Mouse (Mus musculus): ENCODE data around the gene Dcp1b. TPM values are rescaled to one million over a fixed set of nuclear protein-coding genes. Genes with fewer than 3 reads are reported as not detected.

The Dcp1b gene
- total RNA-seq, 1 experiment, result 2.5 TPM

DNA sequence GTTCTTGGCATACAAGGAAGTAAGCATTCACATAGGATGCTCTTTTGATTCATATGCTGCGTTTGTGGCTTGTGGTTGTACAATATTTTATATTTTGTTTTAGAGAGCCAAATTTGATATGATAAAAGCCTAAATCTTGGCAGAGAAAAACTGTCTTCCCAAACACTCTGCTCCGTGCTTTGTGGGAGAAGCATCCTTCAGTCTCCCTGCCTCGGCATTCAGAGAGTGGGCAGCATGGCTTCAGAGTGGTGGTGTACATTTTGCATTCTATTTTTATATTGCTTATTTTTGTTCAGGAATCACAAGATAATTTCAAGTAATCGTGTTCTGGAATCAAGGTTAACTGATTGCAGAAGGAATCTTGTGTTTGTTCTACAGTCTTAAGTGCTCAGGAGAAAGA lies 16.4 kb downstream of the Dcp1b start:
- in situ Hi-C loops (cut with MboI; ENCODE audit: low sequenced_read_pairs in 2 of 2, unreplicated experiment in 2 of 2), result no loop called here
- Histone ChIP-seq H3K9me3 (ENCODE audit: control insufficient read depth, insufficient read depth, low read depth, low read length) (no peaks in the 10 kb centered on the region), H3K27ac (ENCODE audit: insufficient read depth, low read depth, low read length, poor library complexity, severe bottlenecking) (no peak overlapping the region), H3K4me3 (ENCODE audit: insufficient read depth in 1 of 2, low read depth in 1 of 2, low read length in 2 of 2, poor library complexity in 1 of 2, severe bottlenecking in 1 of 2) (no peak overlapping the region), H3K9ac (ENCODE audit: insufficient read depth, low read depth, low read length, poor library complexity, severe bottlenecking) (no peak overlapping the region), H3K36me3 (ENCODE audit: control insufficient read depth, insufficient read depth, low read length, poor library complexity, severe bottlenecking) (peaks cover 8% of the 10 kb centered on the region; the same call in 1 of the 2 replicates), H3K4me1 (ENCODE audit: control insufficient read depth in 2 of 2, insufficient read depth in 2 of 2, low read length in 2 of 2, poor library complexity in 1 of 2) (0 out of 4 replicates have a peak, but pooled peaks cover 0 to 3% of the 10 kb centered on the region in 2 experiments)
- DNase-seq (ENCODE audit: low read depth, low spot score), result no peak
- TF ChIP-seq HCFC1 (IDR thresholded peaks at IDR 0.05; ENCODE audit: borderline replicate concordance, insufficient read depth, low read length) (no peak), MAFK (IDR thresholded peaks at IDR 0.05; ENCODE audit: insufficient read depth, low read depth, low read length) (no peak), ZNF384 (IDR thresholded peaks at IDR 0.05; ENCODE audit: low read depth, low read length) (no peak), ZC3H11A (IDR thresholded peaks at IDR 0.05; ENCODE audit: borderline replicate concordance, low read depth, low read length) (no peak), CHD2 (IDR thresholded peaks at IDR 0.05; ENCODE audit: low read depth, low read length) (no peak)

DNA sequence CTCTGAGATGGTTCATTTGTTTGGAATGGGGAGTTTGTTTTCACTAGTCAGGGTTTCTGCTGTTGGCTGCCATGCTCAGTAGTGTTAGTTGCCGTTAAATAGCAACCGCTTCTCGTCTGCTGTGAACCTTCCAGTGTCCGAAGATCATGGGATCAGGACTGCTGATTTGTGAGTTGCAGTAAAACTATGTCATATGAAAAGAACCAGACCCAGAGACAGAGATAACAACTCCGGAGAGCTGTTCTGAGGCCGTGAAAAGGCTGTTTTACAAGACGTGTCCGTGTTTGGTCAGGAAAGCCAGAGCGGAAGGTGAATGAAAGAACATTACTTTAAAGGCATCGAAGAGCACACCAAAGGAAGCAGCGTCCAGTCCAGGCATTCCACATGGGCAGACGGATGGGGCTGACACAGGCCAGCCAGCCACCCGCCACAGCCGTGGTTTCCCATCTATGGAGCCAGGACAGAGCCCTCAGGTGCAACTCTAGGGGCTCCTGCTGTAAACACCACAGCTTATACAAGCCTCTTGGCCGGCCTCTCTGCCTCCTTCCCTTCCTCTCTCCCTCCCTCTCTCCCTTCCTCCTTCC lies 18.6 kb downstream of the Dcp1b start:
- Histone ChIP-seq H3K4me1 (ENCODE audit: control insufficient read depth in 2 of 2, insufficient read depth in 2 of 2, low read length in 2 of 2, poor library complexity in 1 of 2) (peaks cover 0 to 3% of the 10 kb centered on the region in 2 experiments; a peak in 1 of 4 replicates), H3K9me3 (ENCODE audit: control insufficient read depth, insufficient read depth, low read depth, low read length) (no peaks in the 10 kb centered on the region), H3K4me3 (ENCODE audit: insufficient read depth in 1 of 2, low read depth in 1 of 2, low read length in 2 of 2, poor library complexity in 1 of 2, severe bottlenecking in 1 of 2) (no peak overlapping the region), H3K9ac (ENCODE audit: insufficient read depth, low read depth, low read length, poor library complexity, severe bottlenecking) (no peak overlapping the region), H3K27ac (ENCODE audit: insufficient read depth, low read depth, low read length, poor library complexity, severe bottlenecking) (no peak overlapping the region), H3K36me3 (ENCODE audit: control insufficient read depth, insufficient read depth, low read length, poor library complexity, severe bottlenecking) (peaks cover 8% of the 10 kb centered on the region; the same call in 1 of the 2 replicates)
- in situ Hi-C loops (cut with MboI; ENCODE audit: low sequenced_read_pairs in 2 of 2, unreplicated experiment in 2 of 2), result no loop called here
- DNase-seq (ENCODE audit: low read depth, low spot score), result no peak
- TF ChIP-seq HCFC1 (IDR thresholded peaks at IDR 0.05; ENCODE audit: borderline replicate concordance, insufficient read depth, low read length), result no peak
- TF ChIP-seq ZC3H11A (IDR thresholded peaks at IDR 0.05; ENCODE audit: borderline replicate concordance, low read depth, low read length), result no peak
- TF ChIP-seq MAFK (IDR thresholded peaks at IDR 0.05; ENCODE audit: insufficient read depth, low read depth, low read length), result no peak
- no peak for TF ChIP-seq CHD2 (IDR thresholded peaks at IDR 0.05; ENCODE audit: low read depth, low read length)
- TF ChIP-seq ZNF384 (IDR thresholded peaks at IDR 0.05; ENCODE audit: low read depth, low read length), result no peak

DNA sequence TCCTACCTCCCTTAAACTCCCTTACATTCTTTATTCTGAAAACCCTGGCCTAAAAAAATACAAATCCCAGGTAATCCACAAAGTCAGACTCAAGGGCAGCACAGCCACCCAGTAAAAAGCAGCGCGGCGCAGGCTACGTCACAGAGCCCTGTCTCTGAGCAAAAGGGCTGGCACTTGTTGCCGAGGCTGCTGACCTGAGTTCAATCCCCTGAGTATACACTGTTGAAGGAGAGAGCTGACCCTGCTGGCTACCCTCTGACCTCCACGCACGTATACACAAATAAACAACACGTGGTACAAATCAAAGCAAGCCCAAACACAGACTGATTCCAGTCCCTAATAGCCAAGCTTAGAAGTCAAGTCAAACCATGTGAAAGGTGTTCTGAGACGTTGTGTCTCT lies 19.1 kb downstream of the Dcp1b start:
- Histone ChIP-seq H3K9me3 (ENCODE audit: control insufficient read depth, insufficient read depth, low read depth, low read length) (no peaks in the 10 kb centered on the region), H3K36me3 (ENCODE audit: control insufficient read depth, insufficient read depth, low read length, poor library complexity, severe bottlenecking) (peaks cover 8% of the 10 kb centered on the region; the same call in 1 of the 2 replicates), H3K27ac (ENCODE audit: insufficient read depth, low read depth, low read length, poor library complexity, severe bottlenecking) (no peak overlapping the region), H3K4me1 (ENCODE audit: control insufficient read depth in 2 of 2, insufficient read depth in 2 of 2, low read length in 2 of 2, poor library complexity in 1 of 2) (peaks cover 1 to 3% of the 10 kb centered on the region in 2 experiments; a peak in 1 of 4 replicates), H3K9ac (ENCODE audit: insufficient read depth, low read depth, low read length, poor library complexity, severe bottlenecking) (no peak overlapping the region), H3K4me3 (ENCODE audit: insufficient read depth in 1 of 2, low read depth in 1 of 2, low read length in 2 of 2, poor library complexity in 1 of 2, severe bottlenecking in 1 of 2) (no peak overlapping the region)
- no peak for DNase-seq (ENCODE audit: low read depth, low spot score)
- in situ Hi-C loops (cut with MboI; ENCODE audit: low sequenced_read_pairs in 2 of 2, unreplicated experiment in 2 of 2), result no loop called here
- TF ChIP-seq ZNF384 (IDR thresholded peaks at IDR 0.05; ENCODE audit: low read depth, low read length), result no peak
- no peak for TF ChIP-seq MAFK (IDR thresholded peaks at IDR 0.05; ENCODE audit: insufficient read depth, low read depth, low read length)
- no peak for TF ChIP-seq CHD2 (IDR thresholded peaks at IDR 0.05; ENCODE audit: low read depth, low read length)
- TF ChIP-seq ZC3H11A (IDR thresholded peaks at IDR 0.05; ENCODE audit: borderline replicate concordance, low read depth, low read length), result no peak
- TF ChIP-seq HCFC1 (IDR thresholded peaks at IDR 0.05; ENCODE audit: borderline replicate concordance, insufficient read depth, low read length), result no peak

DNA sequence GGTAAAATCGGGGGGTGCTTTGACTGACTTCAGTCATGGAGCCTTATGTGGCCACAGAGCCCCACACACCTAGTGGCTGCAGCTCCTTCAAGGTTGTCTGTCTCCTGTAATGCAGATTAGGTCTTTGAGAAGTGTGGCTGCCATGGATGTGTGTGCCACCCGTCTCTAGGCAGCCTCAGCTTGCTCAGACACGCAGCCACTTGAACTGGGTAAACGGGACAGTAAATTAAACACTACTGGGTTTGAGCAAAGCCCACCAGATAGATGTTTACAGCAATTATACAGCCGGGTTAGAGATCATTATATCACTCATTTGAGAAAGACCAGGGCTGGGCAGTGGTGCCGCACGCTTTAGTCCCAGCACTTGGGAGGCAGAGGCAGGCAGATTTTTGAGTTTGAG lies 19.5 kb downstream of the Dcp1b start:
- Histone ChIP-seq H3K36me3 (ENCODE audit: control insufficient read depth, insufficient read depth, low read length, poor library complexity, severe bottlenecking) (peaks cover 8% of the 10 kb centered on the region; the same call in 1 of the 2 replicates), H3K27ac (ENCODE audit: insufficient read depth, low read depth, low read length, poor library complexity, severe bottlenecking) (no peak overlapping the region), H3K4me3 (ENCODE audit: insufficient read depth in 1 of 2, low read depth in 1 of 2, low read length in 2 of 2, poor library complexity in 1 of 2, severe bottlenecking in 1 of 2) (no peak overlapping the region), H3K4me1 (ENCODE audit: control insufficient read depth in 2 of 2, insufficient read depth in 2 of 2, low read length in 2 of 2, poor library complexity in 1 of 2) (peaks cover 1 to 7% of the 10 kb centered on the region in 2 experiments; a peak in 1 of 4 replicates), H3K9ac (ENCODE audit: insufficient read depth, low read depth, low read length, poor library complexity, severe bottlenecking) (no peak overlapping the region), H3K9me3 (ENCODE audit: control insufficient read depth, insufficient read depth, low read depth, low read length) (no peaks in the 10 kb centered on the region)
- DNase-seq (ENCODE audit: low read depth, low spot score), result no peak
- in situ Hi-C loops (cut with MboI; ENCODE audit: low sequenced_read_pairs in 2 of 2, unreplicated experiment in 2 of 2), result no loop called here
- TF ChIP-seq ZNF384 (IDR thresholded peaks at IDR 0.05; ENCODE audit: low read depth, low read length), result no peak
- no peak for TF ChIP-seq HCFC1 (IDR thresholded peaks at IDR 0.05; ENCODE audit: borderline replicate concordance, insufficient read depth, low read length)
- no peak for TF ChIP-seq ZC3H11A (IDR thresholded peaks at IDR 0.05; ENCODE audit: borderline replicate concordance, low read depth, low read length)
- TF ChIP-seq MAFK (IDR thresholded peaks at IDR 0.05; ENCODE audit: insufficient read depth, low read depth, low read length), result no peak
- no peak for TF ChIP-seq CHD2 (IDR thresholded peaks at IDR 0.05; ENCODE audit: low read depth, low read length)
